Mouse (Mus musculus) small intestine, adult 2 months (tissue): ENCODE data around the gene Slc29a3. TPM values are rescaled to one million over a fixed set of nuclear protein-coding genes. Genes with fewer than 3 reads are reported as not detected.
A peak's percentile ranks its signal among the peaks of the same experiment; 100 is the strongest.

Experiments used
- H3K27ac ChIP-seq: fragments of 200-500 bp; 2 replicates; pipeline ENCODE4 v1.5.1; 2012; ENCODE audit warnings: low read depth, low read length, control low read depth, inconsistent platforms; ENCODE audit not compliant: insufficient read depth
- H3K27me3 ChIP-seq: fragments of 200-500 bp; 2 replicates; pipeline ENCODE4 v1.6.1; 2012; ENCODE audit warnings: mild to moderate bottlenecking, moderate library complexity, low read length, inconsistent platforms; ENCODE audit not compliant: control insufficient read depth, insufficient read depth
- H3K36me3 ChIP-seq: fragments of 200-500 bp; 2 replicates; pipeline ENCODE4 v1.6.1; 2012; ENCODE audit warnings: mild to moderate bottlenecking, low read length, control low read depth, inconsistent platforms; ENCODE audit not compliant: control insufficient read depth, insufficient read depth
- H3K4me1 ChIP-seq: fragments of 200-500 bp; 2 replicates; pipeline ENCODE4 v1.6.1; 2012; ENCODE audit warnings: low read length, inconsistent platforms, mixed read lengths; ENCODE audit not compliant: control insufficient read depth, insufficient read depth, insufficient read length
- H3K4me3 ChIP-seq: fragments of 200-500 bp; 2 replicates; pipeline ENCODE4 v1.5.1; 2012; ENCODE audit warnings: low read depth, mild to moderate bottlenecking, control low read depth, inconsistent platforms, low read length, moderate library complexity
- CTCF ChIP-seq: fragments of 200-500 bp; IDR thresholded peaks from 2 replicates; pipeline ENCODE4 v1.5.1; 2012; ENCODE audit warnings: low read depth, mild to moderate bottlenecking, control low read depth, inconsistent platforms, low read length, moderate library complexity, mixed read lengths; ENCODE audit not compliant: insufficient replicate concordance, insufficient read length; ENCODE audit errors: extremely low read depth
- POLR2A ChIP-seq: fragments of 200-500 bp; IDR thresholded peaks from 2 replicates; pipeline ENCODE4 v1.6.1; 2012; ENCODE audit warnings: low read depth, mild to moderate bottlenecking, control low read depth, inconsistent platforms, low read length, moderate library complexity
- WGBS: fragments of 180-500 bp; shearing (Covaris S2); methylation state at CpG from one replicate; pipeline ENCODE4 v1.1.7; 2018; 5-methylcytosine and 5-hydroxymethylcytosine counted together
- polyA plus RNA-seq: library from polyadenylated mRNA; depleted of rRNA; stranded (reverse); fragments of >200 nt; gene quantifications from 2 replicates; pipeline ENCODE4 v1.2.3, GENCODE M21; 2012

Gene Slc29a3
- polyA plus RNA-seq, 1 experiment, result 5.0 TPM

DNA sequence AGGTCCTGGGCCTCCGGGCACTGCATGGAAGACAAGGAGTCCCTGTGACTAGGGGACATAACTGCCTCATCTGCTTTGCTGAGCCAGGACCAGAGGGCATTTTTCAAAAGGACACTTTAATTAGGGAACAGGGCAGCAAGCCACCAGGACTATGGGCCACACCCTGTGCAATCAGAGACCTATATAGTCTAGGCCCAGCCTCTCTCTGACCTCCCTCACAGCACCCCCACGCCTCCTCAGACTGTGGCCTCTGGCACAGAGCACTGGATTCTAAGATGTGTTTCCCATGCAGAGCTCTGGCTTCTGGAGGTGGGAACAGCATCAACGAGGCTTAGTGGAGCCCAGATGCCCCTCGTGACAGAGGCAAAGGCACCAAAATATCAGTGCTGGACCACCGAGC is 43.4 kb upstream of the Slc29a3 start:
- Histone ChIP-seq H3K27ac (no peak overlapping the region), H3K27me3 (no peaks in the 10 kb centered on the region), H3K4me1 (peaks cover 82% of the 10 kb centered on the region), H3K4me3 (no peak overlapping the region), H3K36me3 (no peaks in the 10 kb centered on the region)
- 55% methylated on average over 5 of the region's 5 CpGs for WGBS
- TF ChIP-seq CTCF, result no peak
- TF ChIP-seq POLR2A, result no peak

DNA sequence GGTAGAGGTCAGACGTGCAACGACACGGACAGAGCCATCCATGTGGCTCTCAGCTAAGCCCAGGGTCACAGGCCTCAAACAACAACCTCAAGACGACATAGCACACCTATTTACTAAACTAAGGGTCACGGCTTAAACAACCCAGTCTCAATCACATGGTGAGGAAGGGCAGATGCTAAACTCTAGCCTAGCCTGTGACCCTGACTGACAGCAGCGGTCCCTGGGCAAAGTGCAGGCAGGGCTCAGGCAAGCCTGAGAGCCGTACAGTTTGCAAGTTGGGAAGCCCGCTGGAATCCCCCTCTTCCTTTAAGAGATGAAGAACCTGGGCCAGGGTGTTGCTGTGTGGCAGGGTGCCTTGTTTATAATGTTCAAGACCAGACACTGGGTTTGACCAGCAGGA is 42.2 kb upstream of the Slc29a3 start:
- Histone ChIP-seq H3K4me1 (peaks cover 72% of the 10 kb centered on the region), H3K27ac (no peak overlapping the region), H3K27me3 (no peaks in the 10 kb centered on the region), H3K36me3 (no peaks in the 10 kb centered on the region), H3K4me3 (no peak overlapping the region)
- TF ChIP-seq CTCF (no peak), POLR2A (no peak)
- WGBS, result 43% methylated on average over 8 of the region's 8 CpGs

DNA sequence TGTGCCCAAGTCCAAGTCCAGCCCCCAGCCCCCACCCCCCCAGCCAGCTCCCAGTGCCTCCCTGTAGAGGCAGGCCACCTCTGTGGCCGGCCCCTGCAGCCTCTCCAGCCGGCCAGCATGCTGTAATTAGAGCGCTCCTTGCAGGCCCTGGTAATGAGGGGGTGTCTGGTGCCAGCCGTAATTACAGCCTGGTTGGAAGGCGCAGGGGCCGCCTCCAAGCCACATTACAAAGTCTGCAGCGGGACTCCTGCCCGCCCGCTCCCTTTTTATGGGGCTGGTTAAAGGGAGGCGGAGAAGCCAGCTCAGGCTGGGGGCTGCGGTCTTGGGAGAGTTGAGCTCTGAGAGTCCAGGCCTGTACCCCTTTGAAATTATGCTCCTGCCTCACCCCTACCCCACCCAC is 41.8 kb upstream of the Slc29a3 start:
- Histone ChIP-seq H3K4me3 (no peak overlapping the region), H3K4me1 (peaks cover 68% of the 10 kb centered on the region), H3K27ac (no peak overlapping the region), H3K27me3 (no peaks in the 10 kb centered on the region), H3K36me3 (no peaks in the 10 kb centered on the region)
- WGBS, result 56% methylated on average over 11 of the region's 11 CpGs
- TF ChIP-seq CTCF, result no peak
- TF ChIP-seq POLR2A, result no peak

- TF ChIP-seq CTCF (no peak), POLR2A (no peak)
Observed at GRCm38 (mm10) chr10:60792841-60793240, 40.2 kb upstream of the Slc29a3 start.

DNA sequence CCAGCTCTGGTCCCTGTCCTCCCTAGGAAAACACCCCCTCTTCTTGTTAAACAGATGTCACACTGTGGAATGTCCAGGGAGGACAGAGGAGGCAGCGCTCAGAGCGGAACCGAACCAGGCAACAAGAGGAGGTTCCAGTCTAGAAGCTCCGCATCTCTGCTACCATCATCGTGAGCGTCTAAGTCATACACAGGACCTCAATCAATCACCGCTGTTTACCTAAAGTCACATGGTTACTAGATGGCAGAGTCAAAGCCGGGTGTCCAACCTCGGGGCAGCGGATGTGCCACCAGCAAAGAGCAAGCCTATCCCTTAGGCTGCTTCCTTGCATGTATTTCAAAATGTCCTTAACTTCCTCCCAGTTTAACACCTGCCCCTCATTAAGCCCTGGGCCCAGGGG is 39.8 kb upstream of the Slc29a3 start:
- Histone ChIP-seq H3K36me3 (no peaks in the 10 kb centered on the region), H3K4me3 (no peak overlapping the region), H3K27me3 (no peaks in the 10 kb centered on the region), H3K27ac (no peak overlapping the region), H3K4me1 (peaks cover 52% of the 10 kb centered on the region)
- 19% methylated on average over 10 of the region's 10 CpGs for WGBS
- no peak for TF ChIP-seq POLR2A
- TF ChIP-seq CTCF, result no peak

More at GRCm38 (mm10) chr10:60792841-60793240, 40.2 kb upstream of the Slc29a3 start:
- Histone ChIP-seq H3K36me3 (no peaks in the 10 kb centered on the region), H3K27me3 (no peaks in the 10 kb centered on the region), H3K4me1 (peaks cover 55% of the 10 kb centered on the region), H3K27ac (peak overlapping the region; percentile 6; the same call in 1 of the 2 replicates), H3K4me3 (peak overlapping the region; percentile 12; the same call in 1 of the 2 replicates)
- WGBS, result 15% methylated on average over 11 of the region's 11 CpGs

GRCm38 (mm10) chr10:60790912-60791311 is 38.3 kb upstream of the Slc29a3 start:
- TF ChIP-seq CTCF, result no peak
- TF ChIP-seq POLR2A, result no peak
- H3K27ac ChIP-seq, result 0 out of 2 replicates have a peak overlapping the region, but pooled peaks have one; percentile 5
- peaks cover 43% of the 10 kb centered on the region for H3K4me1 ChIP-seq
- H3K27me3 ChIP-seq, result no peaks in the 10 kb centered on the region
- no peak overlapping the region for H3K4me3 ChIP-seq
- WGBS, result 47% methylated on average over 6 of the region's 6 CpGs
- no peaks in the 10 kb centered on the region for H3K36me3 ChIP-seq

DNA sequence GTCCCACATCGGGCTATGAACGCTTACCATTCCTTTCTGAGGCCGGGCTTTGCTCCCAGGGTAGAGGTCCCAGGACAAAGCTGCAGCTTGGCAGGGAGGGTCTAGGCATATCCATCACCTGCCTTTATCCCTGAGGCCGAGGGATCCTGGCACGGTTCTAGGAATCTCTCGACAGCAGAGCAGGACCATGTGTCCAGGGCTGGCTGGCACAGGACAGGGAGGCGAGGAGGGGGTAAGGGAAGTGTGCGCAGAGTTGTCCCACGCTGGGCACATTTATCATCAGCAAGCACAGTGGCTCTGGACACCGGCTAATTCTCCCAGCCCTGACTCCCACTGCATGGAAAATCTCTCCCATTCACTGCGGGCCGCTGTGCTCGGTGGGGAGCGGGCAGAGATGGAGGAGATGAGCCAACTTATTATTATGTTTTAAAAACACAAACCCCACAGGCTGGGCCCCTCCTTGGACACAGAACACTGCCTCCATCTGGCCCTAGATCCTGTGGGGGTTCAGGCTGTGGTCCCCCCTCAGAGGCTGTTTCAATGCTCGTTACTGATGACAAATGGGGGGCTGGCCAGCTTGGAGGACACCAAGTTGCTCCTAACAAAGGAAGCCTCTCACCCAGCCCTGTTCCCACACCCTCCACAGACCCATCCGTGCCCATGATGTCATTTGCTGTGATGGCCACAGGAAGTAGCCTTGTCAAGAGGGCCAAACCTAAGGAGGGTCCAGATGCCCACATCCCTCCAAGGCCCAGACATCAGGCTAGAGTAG is 34.9 kb upstream of the Slc29a3 start:
- no peaks in the 10 kb centered on the region for H3K36me3 ChIP-seq
- H3K27me3 ChIP-seq, result no peaks in the 10 kb centered on the region
- H3K4me3 ChIP-seq, result no peak overlapping the region
- TF ChIP-seq POLR2A, result no peak
- no peak for TF ChIP-seq CTCF
- H3K27ac ChIP-seq, result no peak overlapping the region
- peaks cover 15% of the 10 kb centered on the region for H3K4me1 ChIP-seq
- 82% methylated on average over 16 of the region's 16 CpGs for WGBS

DNA sequence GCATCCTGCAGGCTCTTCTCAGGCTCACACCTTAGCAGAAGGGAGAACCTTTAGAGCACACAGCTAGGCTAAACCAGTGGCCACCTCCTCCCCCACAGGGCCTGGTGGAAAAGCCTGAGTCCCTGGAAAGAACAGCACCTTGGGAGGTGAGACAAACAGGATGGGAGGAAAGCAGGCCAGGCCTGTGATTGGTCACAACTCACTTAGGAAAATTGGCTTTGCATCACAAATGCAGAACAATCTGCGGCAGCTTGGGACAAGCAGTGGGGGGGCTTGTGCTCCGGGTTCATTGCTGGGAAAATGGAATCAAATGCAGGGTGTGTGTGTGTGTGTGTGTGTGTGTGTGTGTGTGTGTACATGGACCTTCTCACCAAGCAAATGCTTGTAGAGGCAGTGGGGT is 31.0 kb upstream of the Slc29a3 start:
- WGBS, result 62% methylated on average over 2 of the region's 2 CpGs
- TF ChIP-seq CTCF (no peak), POLR2A (no peak)
- Histone ChIP-seq H3K4me1 (peaks cover 7% of the 10 kb centered on the region), H3K36me3 (no peaks in the 10 kb centered on the region), H3K27me3 (no peaks in the 10 kb centered on the region), H3K27ac (no peak overlapping the region), H3K4me3 (no peak overlapping the region)
